Mouse (Mus musculus) forebrain, embryonic 16.5 days (tissue): ENCODE data around the gene Nbea. TPM values are rescaled to one million over a fixed set of nuclear protein-coding genes. Genes with fewer than 3 reads are reported as not detected.

Experiments
- ATAC-seq: fragments of 200-750 bp; cut with Nextera tagmentation; 2 replicates; pipeline ENCODE4 v1.8.0; 2017; ENCODE audit warnings: mild to moderate bottlenecking, moderate library complexity
- H3K27ac ChIP-seq: fragments of 300-500 bp; sonication (generic); 2 replicates; pipeline ENCODE4 v1.5.1; 2014; ENCODE audit warnings: low read length, control low read depth
- H3K27me3 ChIP-seq: fragments of 300-500 bp; sonication (generic); replicated peaks from 2 replicates; pipeline ENCODE4 v1.6.1; 2014; ENCODE audit warnings: low read length; ENCODE audit not compliant: control insufficient read depth, insufficient read depth
- H3K36me3 ChIP-seq: fragments of 300-500 bp; sonication (generic); 2 replicates; pipeline ENCODE4 v1.6.1; 2014; ENCODE audit not compliant: control insufficient read depth, insufficient read depth
- H3K4me1 ChIP-seq: fragments of 300-500 bp; sonication (generic); replicated peaks from 2 replicates; pipeline ENCODE4 v1.6.1; 2014; ENCODE audit warnings: low read length; ENCODE audit not compliant: control insufficient read depth, insufficient read depth
- H3K4me2 ChIP-seq: fragments of 300-500 bp; sonication (generic); 2 replicates; pipeline ENCODE4 v1.6.1; 2014; ENCODE audit warnings: mild to moderate bottlenecking, low read length, control low read depth
- H3K4me3 ChIP-seq: fragments of 300-500 bp; sonication (generic); replicated peaks from 2 replicates; pipeline ENCODE4 v1.5.1; 2014; ENCODE audit warnings: mild to moderate bottlenecking, low read length, control low read depth
- H3K9ac ChIP-seq: fragments of 300-500 bp; sonication (generic); replicated peaks from 2 replicates; pipeline ENCODE4 v1.6.1; 2014; ENCODE audit warnings: low read depth, low read length, control low read depth
- H3K9me3 ChIP-seq: fragments of 300-500 bp; sonication (generic); 2 replicates; pipeline ENCODE4 v1.6.1; 2016; ENCODE audit warnings: low read length; ENCODE audit not compliant: control insufficient read depth
- WGBS: fragments of 180-500 bp; shearing (Covaris S2); extraction: QIAGEN DNeasy Blood & Tissue Kit; methylation state at CpG from one replicate; pipeline ENCODE4 v1.1.7; 2014; 5-methylcytosine and 5-hydroxymethylcytosine counted together
- polyA plus RNA-seq: library from polyadenylated mRNA; unstranded; fragments of >200 nt; fragmentation: Nextera tagmentation; extraction: Ambion mirVana; gene quantifications from 2 replicates; pipeline ENCODE4 v1.2.1, GENCODE M21; 2015

Nbea gene
- polyA plus RNA-seq, 1 experiment from 2014 or later: 62.8 TPM

DNA sequence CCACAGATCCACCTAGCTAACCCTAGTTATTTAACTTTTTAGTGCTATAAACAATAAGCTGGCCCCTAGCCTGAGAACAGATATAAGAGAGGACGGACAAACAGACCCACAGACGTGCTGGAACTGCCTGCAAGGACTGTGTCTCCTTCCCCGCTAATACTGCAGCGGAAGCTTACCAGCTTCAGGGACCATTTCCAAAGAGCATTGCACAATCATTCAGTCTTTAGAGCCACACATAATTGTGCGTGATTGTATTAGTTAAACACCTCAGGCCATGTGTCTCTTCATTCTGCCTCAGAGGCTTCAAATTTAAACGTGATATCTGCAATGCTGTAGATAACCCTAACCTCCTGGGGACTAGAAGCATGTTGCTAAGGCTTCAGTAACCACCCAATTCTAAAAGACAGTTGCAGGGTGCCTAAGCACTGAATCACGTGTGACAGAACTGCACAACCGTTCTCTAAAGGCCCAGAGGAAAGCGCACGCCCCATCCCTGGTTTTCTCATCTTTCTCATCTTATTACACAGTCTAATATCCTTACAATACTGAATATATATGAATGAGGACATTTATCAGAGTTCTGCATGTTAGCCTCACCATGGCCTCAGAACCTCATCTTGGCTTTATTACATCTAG, 296.2 kb downstream of the Nbea start:
- no peak for ATAC-seq
- H3K27ac ChIP-seq: no peak overlapping the region
- 76% methylated on average over 10 of the region's 10 CpGs for WGBS

DNA sequence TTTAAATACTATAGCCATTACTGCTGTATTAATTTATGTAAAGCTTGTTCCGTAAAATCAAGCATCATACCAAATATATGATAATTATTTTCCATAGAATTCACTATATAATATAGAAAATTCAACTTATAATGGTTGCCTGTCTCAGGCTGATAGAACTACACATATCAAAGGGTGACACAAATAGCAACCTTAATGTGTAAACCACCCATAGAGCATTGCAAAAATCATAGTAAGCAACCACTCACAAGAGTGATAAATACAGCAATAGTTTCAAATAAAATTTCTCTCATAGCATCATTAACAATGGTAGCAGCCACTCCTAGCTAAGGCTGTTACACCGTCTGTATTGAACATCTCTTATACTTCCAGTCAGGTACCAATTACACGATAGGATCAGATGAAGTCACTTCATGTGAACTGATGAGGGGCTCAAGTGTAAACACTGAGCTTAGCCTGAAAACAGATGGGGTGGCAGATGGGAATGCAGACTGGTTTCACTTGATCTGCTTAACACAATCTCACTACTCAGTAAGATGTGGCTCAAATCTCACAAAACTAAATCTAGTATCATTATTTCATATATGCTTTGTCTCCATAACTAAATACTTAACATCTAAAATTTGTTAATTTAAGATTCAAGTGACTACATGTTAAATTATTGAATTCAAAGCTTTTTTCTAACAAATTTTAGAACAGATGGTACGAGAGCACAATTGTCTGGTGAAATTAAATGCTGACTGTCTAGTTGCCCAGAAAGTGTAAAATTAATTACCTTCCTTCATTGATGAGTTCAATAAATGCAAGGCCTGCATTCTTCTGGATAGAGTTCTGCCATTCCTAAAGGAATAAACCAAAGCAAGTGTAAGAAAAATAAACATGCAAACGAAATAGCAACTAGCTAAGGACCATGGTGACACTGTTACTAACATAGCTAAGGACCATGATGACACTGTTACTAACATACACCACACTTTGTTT, 310.3 kb downstream of the Nbea start:
- WGBS: 48% methylated on average over 5 of the region's 5 CpGs
- Histone ChIP-seq H3K4me1 (no peaks in the 10 kb centered on the region), H3K9ac (no peak overlapping the region), H3K27ac (0 out of 2 replicates have a peak overlapping the region, but pooled peaks have one; percentile 42), H3K4me3 (no peak overlapping the region), H3K27me3 (no peaks in the 10 kb centered on the region), H3K36me3 (0 out of 2 replicates have a peak, but pooled peaks cover 2% of the 10 kb centered on the region), H3K9me3 (no peaks in the 10 kb centered on the region), H3K4me2 (no peak overlapping the region)
- peak; percentile 93 for ATAC-seq

More for the DNA sequence above, 296.2 kb downstream of the Nbea start:
- no peak overlapping the region for H3K4me3 ChIP-seq
- H3K4me1 ChIP-seq: no peaks in the 10 kb centered on the region
- no peak overlapping the region for H3K9ac ChIP-seq
- H3K4me2 ChIP-seq: no peak overlapping the region
- no peaks in the 10 kb centered on the region for H3K27me3 ChIP-seq
- H3K9me3 ChIP-seq: no peaks in the 10 kb centered on the region
- no peaks in the 10 kb centered on the region for H3K36me3 ChIP-seq

DNA sequence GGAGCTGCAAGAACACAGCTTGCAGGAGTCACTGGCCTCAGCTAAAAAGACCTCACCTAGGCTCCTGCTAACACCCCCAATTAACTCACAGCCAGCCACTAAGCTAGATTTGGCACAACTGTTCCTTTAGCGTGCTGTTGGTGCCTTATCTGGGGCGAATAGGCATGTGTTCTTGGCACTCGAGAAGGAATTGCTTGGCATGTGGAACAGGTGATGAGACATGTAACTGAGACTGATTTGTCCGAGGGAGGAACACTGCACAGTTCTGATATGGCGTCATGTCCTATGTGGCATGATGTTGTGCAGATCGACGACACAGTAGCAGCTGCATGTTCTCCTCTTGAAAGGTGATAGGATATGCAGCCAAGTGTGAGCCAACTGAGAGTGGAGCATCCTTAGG, 331.0 kb downstream of the Nbea start:
- Histone ChIP-seq H3K4me2 (no peak overlapping the region), H3K27me3 (no peaks in the 10 kb centered on the region), H3K4me1 (no peaks in the 10 kb centered on the region), H3K9ac (no peak overlapping the region), H3K9me3 (no peaks in the 10 kb centered on the region), H3K36me3 (peaks cover 3% of the 10 kb centered on the region; the same call in 1 of the 2 replicates), H3K27ac (no peak overlapping the region), H3K4me3 (no peak overlapping the region)
- peak; percentile 36; the same call in 1 of the 2 replicates for ATAC-seq
- WGBS: 67% methylated on average over 7 of the region's 7 CpGs

DNA sequence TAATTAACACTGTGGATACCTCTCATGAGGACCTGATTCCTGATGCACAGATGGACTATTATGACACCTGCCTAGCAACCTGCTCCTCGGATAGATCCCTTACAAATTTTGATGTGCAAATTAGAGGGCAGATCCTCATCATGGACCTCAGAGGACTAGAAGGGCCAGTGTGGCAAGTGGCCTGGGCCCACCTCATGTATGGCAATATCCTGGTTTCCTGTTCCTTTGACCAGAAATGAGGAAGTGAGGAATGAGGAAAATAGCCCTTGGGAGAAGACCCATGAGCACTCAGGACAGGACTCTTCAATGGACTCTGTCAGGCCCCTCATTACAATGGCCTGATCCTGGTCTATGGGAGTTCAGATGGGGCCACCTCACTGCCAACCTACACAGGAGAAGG, 336.4 kb downstream of the Nbea start:
- Histone ChIP-seq H3K27me3 (no peaks in the 10 kb centered on the region), H3K9ac (no peak overlapping the region), H3K4me2 (no peak overlapping the region), H3K4me1 (no peaks in the 10 kb centered on the region), H3K9me3 (no peaks in the 10 kb centered on the region), H3K36me3 (0 out of 2 replicates have a peak, but pooled peaks cover 3% of the 10 kb centered on the region), H3K27ac (no peak overlapping the region), H3K4me3 (no peak overlapping the region)
- ATAC-seq: no peak
- WGBS: 88% methylated on average over 1 of the region's 1 CpGs

DNA sequence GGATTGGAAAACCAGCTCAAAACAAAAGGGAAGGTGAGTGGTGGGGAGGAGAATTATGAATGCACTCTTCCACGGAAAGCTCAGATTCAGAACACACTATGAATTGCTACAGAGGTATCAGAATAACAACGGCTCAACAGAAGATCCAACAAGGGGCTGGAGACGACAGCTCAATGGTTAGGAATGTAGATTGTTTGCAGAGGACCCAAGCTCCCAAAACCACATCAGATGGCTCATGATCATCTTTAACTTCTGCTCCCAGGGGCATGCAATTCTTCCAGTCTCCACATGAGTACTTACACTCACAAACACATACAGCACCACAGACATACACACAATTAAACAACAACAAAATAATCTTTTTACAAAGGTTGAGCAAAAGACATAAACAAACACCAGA, 346.3 kb downstream of the Nbea start:
- Histone ChIP-seq H3K36me3 (no peaks in the 10 kb centered on the region), H3K9ac (no peak overlapping the region), H3K4me1 (no peaks in the 10 kb centered on the region), H3K9me3 (no peaks in the 10 kb centered on the region), H3K4me2 (no peak overlapping the region), H3K27ac (no peak overlapping the region), H3K27me3 (no peaks in the 10 kb centered on the region), H3K4me3 (no peak overlapping the region)
- no peak for ATAC-seq
- WGBS: 96% methylated on average over 3 of the region's 3 CpGs

DNA sequence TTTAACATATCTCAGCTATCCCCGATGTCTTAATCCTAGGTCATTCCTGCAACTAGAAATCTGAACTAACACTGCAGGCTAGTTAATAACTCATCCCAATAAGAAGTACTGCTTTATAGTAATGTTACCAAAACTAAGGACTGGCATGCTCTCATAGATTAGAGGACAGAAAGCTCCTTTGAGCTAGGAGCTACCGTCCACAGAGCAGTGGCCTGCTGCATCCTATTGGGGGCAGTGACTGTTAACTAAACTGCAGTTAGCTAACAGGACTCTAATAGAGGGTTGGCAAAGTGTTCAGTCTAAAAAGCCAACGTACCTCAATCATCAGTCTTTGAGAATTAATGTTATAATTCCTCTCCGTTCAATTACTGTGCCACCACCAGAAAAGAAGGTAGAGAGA, 348.3 kb downstream of the Nbea start:
- Histone ChIP-seq H3K4me3 (no peak overlapping the region), H3K9ac (no peak overlapping the region), H3K4me1 (no peaks in the 10 kb centered on the region; the same call in 1 of the 2 replicates), H3K9me3 (no peaks in the 10 kb centered on the region), H3K36me3 (no peaks in the 10 kb centered on the region), H3K27ac (no peak overlapping the region), H3K4me2 (no peak overlapping the region), H3K27me3 (no peaks in the 10 kb centered on the region)
- WGBS: 76% methylated on average over 4 of the region's 4 CpGs
- no peak for ATAC-seq

DNA sequence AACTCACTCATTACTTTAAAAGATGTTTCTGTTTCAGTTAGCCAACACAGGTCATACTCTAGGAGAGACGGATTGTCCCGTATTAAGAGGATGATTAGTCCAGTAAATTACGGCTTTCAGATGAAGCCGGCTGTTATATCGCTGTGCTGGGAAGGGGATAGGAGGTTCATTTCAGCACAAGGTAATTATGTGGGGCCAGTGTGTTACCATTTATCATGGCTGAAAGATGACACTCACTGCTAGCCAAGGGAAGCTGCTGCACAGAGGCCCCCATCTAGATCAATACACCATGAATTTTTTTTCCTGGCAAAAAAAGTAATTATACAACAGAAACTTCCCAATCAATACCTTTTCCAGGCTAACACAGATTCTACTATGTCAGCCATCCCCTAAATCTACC, 353.3 kb downstream of the Nbea start:
- no peaks in the 10 kb centered on the region for H3K36me3 ChIP-seq
- H3K4me3 ChIP-seq: no peak overlapping the region
- no peak overlapping the region for H3K27ac ChIP-seq
- H3K4me2 ChIP-seq: no peak overlapping the region
- no peak for ATAC-seq
- 48% methylated on average over 5 of the region's 5 CpGs for WGBS
- no peaks in the 10 kb centered on the region; the same call in 1 of the 2 replicates for H3K4me1 ChIP-seq
- H3K27me3 ChIP-seq: no peaks in the 10 kb centered on the region
- H3K9me3 ChIP-seq: no peaks in the 10 kb centered on the region
- H3K9ac ChIP-seq: no peak overlapping the region

DNA sequence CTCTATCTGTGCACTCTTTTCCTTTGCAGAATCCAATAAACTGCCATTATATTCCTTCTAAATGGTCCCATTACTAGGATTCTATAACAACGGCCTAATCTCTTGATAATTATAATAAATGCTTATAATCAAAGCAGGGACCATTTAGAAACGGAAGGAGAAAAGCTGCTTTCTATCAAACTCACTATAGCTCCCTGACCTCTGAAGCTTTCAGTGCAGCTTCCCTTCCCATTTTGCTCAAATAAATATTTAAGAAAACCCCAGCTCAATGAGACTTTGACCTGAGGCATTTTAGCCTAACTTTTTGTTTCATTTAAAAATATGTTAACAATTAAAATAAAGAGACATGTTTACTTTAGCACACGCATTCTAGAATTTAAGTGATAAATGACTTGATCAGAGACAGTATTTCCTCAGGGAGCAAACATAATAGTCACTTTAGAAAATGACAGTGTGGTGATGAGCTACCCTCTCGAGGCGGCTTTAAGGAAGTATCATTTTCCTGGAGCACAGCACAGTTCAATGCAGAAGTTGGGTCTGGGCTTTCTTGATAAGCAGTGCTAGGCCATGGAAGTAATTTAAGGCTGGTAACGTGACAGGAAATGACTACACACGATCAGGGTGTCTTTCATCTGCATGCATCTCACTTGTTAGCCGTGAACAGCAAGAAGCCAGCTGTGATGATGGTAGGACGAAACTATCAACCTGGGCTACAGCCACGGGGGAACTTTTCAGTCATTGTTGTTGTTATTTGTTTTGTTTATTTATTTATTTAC, 354.8 kb downstream of the Nbea start:
- ATAC-seq: no peak
- WGBS: 61% methylated on average over 10 of the region's 10 CpGs

DNA sequence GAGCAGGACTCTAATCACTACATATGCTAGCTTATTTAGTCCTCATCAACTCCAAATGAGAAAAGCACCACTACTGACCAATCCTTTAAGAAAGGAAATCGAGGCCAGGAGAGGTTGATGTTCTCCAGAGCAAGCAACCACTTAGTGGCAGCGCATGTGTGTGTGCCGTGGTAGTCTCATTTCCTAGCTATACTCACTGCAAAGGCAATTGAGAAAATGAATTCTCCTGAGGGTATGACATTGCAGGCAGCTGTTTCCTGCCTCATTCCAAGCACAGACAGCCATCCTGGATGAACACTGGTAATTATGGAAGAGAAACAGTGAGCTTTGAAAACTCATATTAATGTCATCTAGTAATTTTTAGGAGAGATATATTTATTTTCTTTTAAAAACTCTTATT, 358.6 kb downstream of the Nbea start:
- Histone ChIP-seq H3K9me3 (no peaks in the 10 kb centered on the region), H3K4me2 (no peak overlapping the region), H3K27ac (no peak overlapping the region), H3K9ac (no peak overlapping the region), H3K27me3 (no peaks in the 10 kb centered on the region), H3K4me1 (no peaks in the 10 kb centered on the region), H3K4me3 (no peak overlapping the region), H3K36me3 (no peaks in the 10 kb centered on the region)
- WGBS: 78% methylated on average over 3 of the region's 3 CpGs
- peak; percentile 51; the same call in 1 of the 2 replicates for ATAC-seq

More for the DNA sequence above, 354.8 kb downstream of the Nbea start:
- H3K27me3 ChIP-seq: no peaks in the 10 kb centered on the region
- no peak overlapping the region for H3K9ac ChIP-seq
- no peaks in the 10 kb centered on the region for H3K9me3 ChIP-seq
- no peaks in the 10 kb centered on the region for H3K36me3 ChIP-seq
- no peak overlapping the region for H3K4me3 ChIP-seq
- H3K4me2 ChIP-seq: no peak overlapping the region
- no peaks in the 10 kb centered on the region; the same call in 1 of the 2 replicates for H3K4me1 ChIP-seq
- H3K27ac ChIP-seq: no peak overlapping the region
